ENCODE assay signal across 8 mouse cellular contexts in the genomic region with DNA sequence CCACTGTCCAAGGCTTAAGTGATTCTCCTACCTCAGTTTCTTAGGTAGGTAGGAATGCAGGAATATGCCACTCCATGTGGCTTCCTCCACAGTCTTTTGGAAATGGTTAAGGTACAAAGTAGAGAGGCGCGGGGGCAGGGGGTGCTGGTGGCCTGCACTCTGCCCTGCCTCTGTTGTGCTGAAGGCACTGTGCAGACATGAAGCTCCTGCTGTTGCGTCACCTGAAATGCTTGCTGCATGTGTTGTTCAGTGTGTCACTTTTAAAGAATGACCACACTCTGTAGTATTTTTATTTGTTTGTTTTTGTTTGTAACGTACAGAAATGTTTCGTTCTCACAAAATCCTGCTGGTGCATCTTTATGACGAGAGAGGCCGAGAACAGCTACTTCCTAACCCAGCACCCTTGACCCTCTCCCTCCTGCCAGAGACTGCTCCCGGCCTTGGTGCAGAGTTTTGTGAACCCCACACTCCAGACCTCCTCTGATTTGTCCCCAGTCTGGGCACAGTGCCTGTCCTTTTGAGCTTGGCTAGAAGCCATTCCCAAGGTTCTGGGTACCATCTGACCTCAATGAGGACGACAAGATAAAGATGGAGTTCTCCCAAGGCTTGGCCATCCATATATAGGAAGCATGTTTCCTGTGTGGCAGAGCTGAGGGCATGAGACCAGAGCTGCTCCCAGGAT. TPM values are rescaled to one million over a fixed set of nuclear protein-coding genes. Genes with fewer than 3 reads are reported as not detected.
DNase-seq lines count a peak whose midpoint lies in the region; ATAC-seq and TF ChIP-seq lines count a peak whose summit lies in the region.
"Had no signal": no experiment of that assay in that cellular context is flagged by ENCODE, and none has a peak within 500 bp of the region (broad histone marks: within the 10 kb centered on the region; RNA-seq: fewer than 3 reads in every experiment).

No protein-coding gene starts in this region.

- no peak for TF ChIP-seq CTCF in kidney, postnatal 0 days (IDR thresholded peaks at IDR 0.05; ENCODE audit: low read depth)

- no peak overlapping the region for H3K4me2 ChIP-seq in liver, embryonic 16.5 days (ENCODE audit: low read depth, low read length)
- H3K4me2 ChIP-seq in kidney, postnatal 0 days (ENCODE audit: low read length), result no peak overlapping the region
- H3K4me2 ChIP-seq: neural tube, embryonic 12.5 days had no signal

- peak; percentile 63 for ATAC-seq in liver, embryonic 16.5 days (ENCODE audit: low read depth)
- ATAC-seq in kidney, postnatal 0 days (replicated peaks; ENCODE audit: low FRiP score, low read depth), result no peak

- peaks cover 18% of the 10 kb centered on the region for H3K4me1 ChIP-seq in liver, embryonic 16.5 days (ENCODE audit: control insufficient read depth, low read depth, low read length)
- peaks cover 23% of the 10 kb centered on the region; the same call in 1 of the 2 replicates for H3K4me1 ChIP-seq in kidney, postnatal 0 days (replicated peaks; ENCODE audit: insufficient read depth, low read length)

- H3K9ac ChIP-seq in liver, embryonic 16.5 days (ENCODE audit: low read depth, low read length), result no peak overlapping the region
- no peak overlapping the region for H3K9ac ChIP-seq in kidney, postnatal 0 days (ENCODE audit: low read depth, low read length)
- H3K9ac ChIP-seq: neural tube, embryonic 12.5 days had no signal

- no peak overlapping the region for H3K4me3 ChIP-seq in liver, embryonic 16.5 days (ENCODE audit: low read depth, low read length)
- H3K4me3 ChIP-seq in kidney, postnatal 0 days (replicated peaks; ENCODE audit: low read depth, low read length), result no peak overlapping the region
- H3K4me3 ChIP-seq: neural tube, embryonic 12.5 days had no signal

- 66% methylated on average over 9 of the region's 9 CpGs for WGBS in liver, embryonic 16.5 days (ENCODE audit: insufficient replicate concordance)
- 74% methylated on average over 9 of the region's 9 CpGs for WGBS in kidney, postnatal 0 days

- peak overlapping the region; percentile 27; the same call in 1 of the 2 replicates for H3K27ac ChIP-seq in liver, embryonic 16.5 days (ENCODE audit: low read length)
- peak overlapping the region; percentile 19; the same call in 1 of the 2 replicates for H3K27ac ChIP-seq in kidney, postnatal 0 days

- H3K9me3 ChIP-seq in liver, embryonic 16.5 days (replicated peaks; ENCODE audit: control insufficient read depth, low read length), result no peaks in the 10 kb centered on the region
- no peaks in the 10 kb centered on the region for H3K9me3 ChIP-seq in kidney, postnatal 0 days (replicated peaks; ENCODE audit: low read length)
- H3K9me3 ChIP-seq: neural tube, embryonic 12.5 days had no signal

- no peaks in the 10 kb centered on the region for H3K27me3 ChIP-seq in liver, embryonic 16.5 days (ENCODE audit: control insufficient read depth, insufficient read depth, low read depth, low read length)
- H3K27me3 ChIP-seq in kidney, postnatal 0 days (ENCODE audit: insufficient read depth, low read length), result no peaks in the 10 kb centered on the region
- H3K27me3 ChIP-seq: neural tube, embryonic 12.5 days had no signal

- DNase-seq in liver, result no peak
- peak; percentile 83 for DNase-seq in adrenal gland, adult 2 months
- peak; percentile 73 for DNase-seq in cerebellum, adult 9-10 months
- DNase-seq in kidney, postnatal 0 days (ENCODE audit: low spot score), result no peak
- no peak for DNase-seq in urinary bladder, postnatal 10 days (ENCODE audit: low spot score)
- no peak for DNase-seq in spleen, postnatal 36 days (ENCODE audit: low spot score in 2 of 2)

- no peaks in the 10 kb centered on the region for H3K36me3 ChIP-seq in liver, embryonic 16.5 days (ENCODE audit: control insufficient read depth, insufficient read depth)
- no peaks in the 10 kb centered on the region for H3K36me3 ChIP-seq in kidney, postnatal 0 days (ENCODE audit: insufficient read depth, low read length)
- H3K36me3 ChIP-seq: neural tube, embryonic 12.5 days had no signal

RNA-seq across cellular contexts. Expression of gene Arvcf, which starts 35.2 kb away (rescaled TPM):
- 8.3 and 8.6 TPM in 2 replicates for polyA plus RNA-seq in liver, embryonic 16.5 days (2015; fragmentation: Nextera tagmentation; extraction: Ambion mirVana)
- total RNA-seq in adrenal gland, adult 2 months (2021), result 10 to 100 TPM; 33.4 to 48.9 TPM
- polyA plus RNA-seq in adrenal gland, adult 2 months (2012; rRNA removed), result 54.2 and 59.1 TPM in 2 replicates
- 20.0 and 20.6 TPM in 2 replicates for polyA plus RNA-seq in kidney, postnatal 0 days (2015; fragmentation: Nextera tagmentation; extraction: Ambion mirVana)

RNA-seq across cellular contexts. Expression of gene Tango2, which starts 35.3 kb away (rescaled TPM):
- 52.1 and 54.7 TPM in 2 replicates for polyA plus RNA-seq in liver, embryonic 16.5 days (2015; fragmentation: Nextera tagmentation; extraction: Ambion mirVana)
- 10 to 100 TPM; 36.1 to 37.1 TPM for total RNA-seq in adrenal gland, adult 2 months (2021)
- 40.6 and 51.1 TPM in 2 replicates for polyA plus RNA-seq in adrenal gland, adult 2 months (2012; rRNA removed)
- polyA plus RNA-seq in kidney, postnatal 0 days (2015; fragmentation: Nextera tagmentation; extraction: Ambion mirVana), result 28.3 and 31.6 TPM in 2 replicates

RNA-seq across cellular contexts. Expression of gene Txnrd2, which starts 43.0 kb away (rescaled TPM):
- polyA plus RNA-seq in liver, embryonic 16.5 days (2015; fragmentation: Nextera tagmentation; extraction: Ambion mirVana), result 98.3 and 106 TPM in 2 replicates
- total RNA-seq in adrenal gland, adult 2 months (2021), result 10 to 100 TPM; 73.3 TPM
- 50.3 and 64.6 TPM in 2 replicates for polyA plus RNA-seq in adrenal gland, adult 2 months (2012; rRNA removed)
- polyA plus RNA-seq in kidney, postnatal 0 days (2015; fragmentation: Nextera tagmentation; extraction: Ambion mirVana), result 29.8 and 30.6 TPM in 2 replicates

RNA-seq across cellular contexts. Expression of gene Comt, which starts 43.5 kb away (rescaled TPM):
- polyA plus RNA-seq in liver, embryonic 16.5 days (2015; fragmentation: Nextera tagmentation; extraction: Ambion mirVana), result 85.1 and 86.9 TPM in 2 replicates
- 100 to 1,000 TPM; 203 to 288 TPM for total RNA-seq in adrenal gland, adult 2 months (2021)
- polyA plus RNA-seq in adrenal gland, adult 2 months (2012; rRNA removed), result 407 and 432 TPM in 2 replicates
- 107 and 123 TPM in 2 replicates for polyA plus RNA-seq in kidney, postnatal 0 days (2015; fragmentation: Nextera tagmentation; extraction: Ambion mirVana)

Comparison
In these comparisons a context has a peak if more than half of its experiments do, and no peak if none do; other contexts are left out.
1. DNase-seq: peak in adrenal gland, adult 2 months (single experiment) and cerebellum, adult 9-10 months (single experiment); none in liver (single experiment), kidney, postnatal 0 days (single experiment), urinary bladder, postnatal 10 days (single experiment) and spleen, postnatal 36 days (0 of 2).